Mouse (Mus musculus): Measurements from ENCODE around the gene Dnah3.

DNA sequence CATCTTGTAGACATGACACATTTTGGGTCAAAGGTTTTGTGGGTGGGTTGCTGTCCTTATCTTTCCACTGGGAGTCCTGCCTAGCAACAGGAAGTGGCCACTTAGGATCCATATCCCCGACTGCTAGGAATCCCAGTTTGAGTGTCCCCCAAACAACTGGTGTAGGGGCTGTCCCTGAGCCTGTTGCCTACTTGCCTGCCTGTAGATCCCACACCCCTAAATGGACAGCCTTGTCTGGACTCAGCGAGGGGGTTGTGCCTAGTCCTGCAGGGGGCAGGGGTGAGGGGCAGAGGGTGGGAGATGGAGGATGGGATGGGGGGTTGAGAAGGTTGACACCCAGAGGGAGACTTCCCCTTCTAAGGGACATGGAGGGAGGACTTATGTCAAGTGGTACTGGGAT is 125.8 kb downstream of the Dnah3 start:
- TF ChIP-seq CTCF (IDR thresholded peaks at IDR 0.05; ENCODE audit: control insufficient read depth, insufficient read depth, low read length): no peak
- no peak for TF ChIP-seq POLR2A (IDR thresholded peaks at IDR 0.05; ENCODE audit: borderline replicate concordance, control insufficient read depth, low read depth, low read length)
